Mouse (Mus musculus): ENCODE data around the gene Wdr72. TPM values are rescaled to one million over a fixed set of nuclear protein-coding genes. Genes with fewer than 3 reads are reported as not detected.

The Wdr72 gene
- 0.46 and 0.60 TPM in 2 replicates for polyA plus RNA-seq (2012; rRNA removed; ENCODE audit: low replicate concordance)

DNA sequence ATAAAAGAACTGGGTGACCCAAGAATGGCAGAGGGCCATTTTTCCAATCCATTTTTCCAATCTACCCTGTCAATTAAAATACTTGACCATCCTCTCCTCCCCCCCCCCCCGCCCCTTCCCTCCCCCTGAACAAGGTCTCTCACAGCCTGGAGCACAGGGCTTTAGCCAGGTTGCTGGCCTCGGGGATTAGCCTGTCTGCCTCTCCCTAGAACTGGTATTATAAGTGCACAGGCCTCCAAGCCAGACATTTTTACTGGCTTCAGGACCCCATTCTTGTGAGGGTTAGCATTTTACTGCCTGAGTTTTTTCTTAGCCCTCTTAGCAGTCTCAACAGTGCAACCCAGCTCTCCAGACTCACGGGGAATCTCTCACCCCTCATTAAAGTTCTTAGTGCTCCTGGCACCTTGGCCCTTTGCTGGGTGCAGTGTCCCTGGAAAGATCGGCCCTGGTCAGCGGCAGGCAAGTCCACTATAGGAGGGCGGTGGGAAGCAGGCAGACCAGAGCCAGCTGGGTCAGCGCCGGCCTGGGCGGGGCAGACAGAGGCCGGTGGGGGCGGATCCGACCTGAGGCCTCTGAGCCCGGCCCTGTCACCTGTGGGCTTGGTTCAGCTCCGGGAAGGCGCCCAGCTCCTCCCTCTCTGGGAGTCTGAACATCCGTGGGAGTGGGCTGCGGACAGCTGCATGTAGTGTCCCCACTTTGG is at the start of gene Wdr72:
Wdr72 (plus strand) TSS at position 596 of the 700 bp plus-strand sequence.

Other genes with a start within 250 kb of the Wdr72 start
- gene Unc13c, start 141.4 kb upstream of the Wdr72 start, polyA plus RNA-seq (2012; rRNA removed; ENCODE audit: low replicate concordance): not detected in 2 replicates

Data from duodenum, adult 2 months (tissue).